Mouse (Mus musculus) brain, embryonic 14.5 days (tissue): Measurements from ENCODE around the gene Kcnip1.

Source experiments
- CTCF ChIP-seq: fragments of 200-500 bp; IDR thresholded peaks from 2 replicates; pipeline ENCODE4 v1.5.1; 2012; ENCODE audit warnings: inconsistent platforms, mild to moderate bottlenecking, moderate library complexity, borderline replicate concordance; ENCODE audit not compliant: insufficient read depth, insufficient read length; ENCODE audit errors: extremely low read depth
- POLR2A ChIP-seq: fragments of 200-500 bp; IDR thresholded peaks from 2 replicates; pipeline ENCODE4 v1.6.1; 2012; ENCODE audit warnings: mild to moderate bottlenecking, inconsistent platforms, borderline replicate concordance; ENCODE audit not compliant: poor library complexity, insufficient read depth, insufficient read length, severe bottlenecking; ENCODE audit errors: extremely low read depth

DNA sequence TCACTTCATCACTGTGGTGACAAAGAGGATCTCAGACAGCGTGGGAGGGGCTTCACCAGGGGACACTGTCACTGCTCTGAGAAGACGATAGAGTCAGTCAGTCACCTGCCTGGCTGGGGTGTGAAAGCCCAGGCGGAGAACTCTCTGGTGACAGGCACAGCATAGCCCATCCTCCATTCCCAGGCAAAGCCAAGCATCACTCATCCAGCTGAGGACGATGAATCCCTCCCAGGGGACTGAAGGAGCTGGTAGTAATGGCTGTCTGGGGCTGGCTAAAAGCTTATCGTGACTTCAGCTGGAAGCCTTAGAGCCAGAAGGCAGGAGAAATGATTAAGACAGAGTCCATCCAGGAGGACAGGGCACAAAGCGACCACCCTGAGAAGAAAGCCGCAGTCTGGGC, 182.8 kb downstream of the Kcnip1 start:
- TF ChIP-seq CTCF (no peak), POLR2A (no peak)
